Mouse (Mus musculus): ENCODE data around the gene Bpifa3.
A peak's percentile ranks its signal among the peaks of the same experiment; 100 is the strongest.
"Not testable (repeated sequence)": the region's sequence is repeated elsewhere in the genome, so short reads cannot be mapped to it uniquely, and the experiment has no call there.

Gene Bpifa3

GRCm38 (mm10) chr2:154130120-154130519 is at the start of gene Bpifa3:
Gene Bpifa3 (plus strand): TSS chr2:154130336.
- DNase-seq = no peak

- no peak for DNase-seq
Observed at GRCm38 (mm10) chr2:154097734-154098133, 32.4 kb upstream of the Bpifa3 start.

DNA sequence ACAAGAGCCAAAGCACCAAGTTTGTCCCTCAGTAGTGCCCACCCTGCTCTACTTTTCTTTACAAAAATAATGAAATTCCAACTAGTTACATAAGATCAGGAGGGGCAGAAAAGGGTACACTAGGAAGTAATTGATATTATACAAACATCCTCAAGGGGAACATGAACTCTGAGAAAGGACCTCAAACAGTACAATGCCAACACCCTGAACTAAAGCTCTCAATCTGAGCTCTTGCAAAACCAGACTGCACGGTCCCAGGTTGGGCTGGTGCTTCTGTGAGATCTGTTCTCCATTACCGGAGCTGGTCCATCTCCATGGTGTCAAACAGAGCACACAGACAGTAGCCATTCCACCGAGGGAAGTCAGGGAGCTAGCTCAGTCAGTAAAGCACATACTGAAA is 12.8 kb upstream of the Bpifa3 start:
- DNase-seq = no peak

DNA sequence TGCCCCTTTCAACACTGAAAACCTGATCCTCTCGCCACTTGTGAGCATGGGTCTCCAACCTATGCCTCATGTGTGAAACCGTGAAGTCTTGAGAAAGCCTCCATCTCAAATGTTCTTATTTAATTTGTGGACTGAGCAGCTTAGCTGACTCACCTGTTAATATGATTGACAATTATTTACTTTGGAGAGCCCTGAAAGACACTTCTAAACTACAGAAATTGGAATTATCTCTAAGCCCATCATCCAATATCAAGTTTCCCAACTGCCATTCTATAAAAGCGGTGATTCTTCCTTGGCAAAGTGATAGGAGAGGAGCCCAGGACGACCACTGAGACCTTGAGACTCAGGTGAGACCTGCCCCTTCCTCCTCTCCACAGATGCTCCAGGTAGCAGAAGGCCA is 12.4 kb downstream of the Bpifa3 start, which contains the start of gene Bpifa1:
Bpifa1 (plus strand) TSS at position 301 of the 400 bp plus-strand sequence.
- DNase-seq = no peak

DNA sequence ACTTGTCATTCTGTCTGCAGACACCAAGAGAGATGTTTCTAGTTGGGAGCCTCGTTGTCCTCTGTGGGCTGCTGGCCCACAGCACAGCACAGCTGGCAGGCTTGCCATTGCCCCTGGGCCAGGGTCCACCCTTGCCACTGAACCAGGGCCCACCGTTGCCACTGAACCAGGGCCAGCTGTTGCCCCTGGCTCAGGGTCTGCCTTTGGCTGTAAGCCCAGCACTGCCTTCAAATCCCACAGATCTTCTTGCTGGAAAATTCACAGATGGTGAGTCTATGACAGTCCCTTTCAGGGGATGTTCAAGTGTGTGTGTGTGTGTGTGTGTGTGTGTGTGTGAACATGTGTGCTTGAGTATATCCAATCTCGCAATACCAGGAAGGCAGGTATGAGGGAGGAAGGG is 13.6 kb downstream of the Bpifa3 start:
- DNase-seq = no peak

DNA sequence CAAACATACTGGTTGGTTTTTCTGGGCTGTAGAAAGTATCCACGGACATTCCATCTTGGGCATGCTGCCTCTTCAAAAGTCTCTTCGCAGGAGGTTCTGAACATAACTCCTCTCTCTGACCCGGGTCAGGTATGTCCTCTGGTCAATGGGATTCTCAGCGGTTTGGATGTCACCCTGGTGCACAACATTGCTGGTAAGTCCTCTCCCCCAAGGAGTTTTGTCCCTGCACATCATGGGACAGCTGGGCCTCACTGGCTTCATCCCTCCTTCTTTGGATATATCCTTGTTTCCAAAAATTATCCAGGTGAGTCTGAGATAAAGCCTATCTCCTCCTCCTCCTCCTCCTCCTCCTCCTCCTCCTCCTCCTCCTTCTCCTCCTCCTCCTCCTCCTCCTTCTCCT is 17.4 kb downstream of the Bpifa3 start:
- DNase-seq = no peak

- DNase-seq = peak; percentile 30 to 48
Observed at GRCm38 (mm10) chr2:154158433-154158832, 28.3 kb downstream of the Bpifa3 start.

GRCm38 (mm10) chr2:154162307-154162706 is 32.2 kb downstream of the Bpifa3 start, which contains the start of gene Bpifa5:
Gene Bpifa5 (plus strand): TSS chr2:154162607.
- no peak for DNase-seq

DNA sequence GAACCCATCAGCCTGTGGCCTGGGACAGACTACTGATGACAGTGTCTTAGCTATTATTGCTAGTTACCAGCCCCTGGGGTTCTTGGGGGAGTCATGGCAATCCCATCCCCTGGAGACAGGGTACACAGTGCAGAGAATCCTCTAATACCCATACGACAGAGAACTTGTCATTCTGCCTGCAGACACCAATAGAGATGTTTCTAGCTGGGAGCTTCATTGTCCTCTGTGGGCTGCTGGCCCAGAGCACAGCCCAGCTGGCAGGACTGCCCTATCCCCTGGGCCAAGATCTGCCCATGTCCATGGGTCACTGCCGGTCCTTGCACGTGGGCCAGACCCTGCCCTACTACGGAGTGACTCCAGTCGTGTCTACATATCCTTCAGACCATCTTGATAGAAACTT is 33.2 kb downstream of the Bpifa3 start:
- DNase-seq = no peak

- DNase-seq = peak; percentile 46 to 56
Observed at GRCm38 (mm10) chr2:154169172-154169571, 39.0 kb downstream of the Bpifa3 start.

GRCm38 (mm10) chr2:154171621-154172020 is 41.5 kb downstream of the Bpifa3 start:
- DNase-seq = no peak

- peak; percentile 19 to 48 for DNase-seq
Observed at GRCm38 (mm10) chr2:154173313-154173712, 43.2 kb downstream of the Bpifa3 start.

GRCm38 (mm10) chr2:154181900-154182299 is 51.8 kb downstream of the Bpifa3 start:
- DNase-seq = not testable (repeated sequence)

DNA sequence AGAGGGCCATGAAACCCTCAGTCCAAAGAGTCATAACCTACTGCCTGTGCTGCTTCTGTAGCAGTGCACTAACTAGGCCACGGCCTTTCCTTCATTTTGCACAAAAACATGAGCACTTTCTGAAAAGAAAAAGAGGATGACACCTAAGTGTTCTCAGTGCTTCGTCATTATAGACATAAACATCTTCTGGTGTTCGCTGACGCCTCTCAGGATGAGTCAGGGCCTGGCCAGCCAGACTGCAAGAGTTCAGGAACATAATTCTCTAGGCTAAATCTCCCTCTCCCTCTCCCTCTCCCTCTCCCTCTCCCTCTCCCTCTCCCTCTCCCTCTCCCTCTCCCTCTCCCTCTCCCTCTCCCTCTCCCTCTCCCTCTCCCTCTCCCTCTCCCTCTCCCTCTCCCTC is 52.9 kb downstream of the Bpifa3 start:
- DNase-seq = peak in 1 of 2 experiments; percentile 19

DNA sequence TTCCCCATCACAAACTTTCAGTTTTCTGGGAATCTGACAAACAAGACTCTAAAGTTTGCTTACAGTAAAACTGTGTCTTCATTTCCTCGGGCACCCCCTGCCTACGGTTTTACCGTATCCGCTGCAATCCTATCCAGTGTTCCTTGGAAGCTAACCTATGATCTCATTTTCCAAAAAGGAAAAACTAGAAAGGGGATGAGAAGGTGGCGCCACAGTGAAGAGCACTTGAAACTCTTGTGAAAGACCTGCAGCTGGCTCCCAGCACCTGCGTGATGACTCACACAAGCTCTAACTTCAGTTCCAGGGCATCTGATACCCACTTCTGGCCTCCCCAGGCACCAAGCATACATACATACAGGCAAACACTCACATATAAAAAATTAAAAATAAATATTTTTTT is 55.2 kb downstream of the Bpifa3 start:
- peak in 1 of 2 experiments; percentile 8 for DNase-seq

- peak in 1 of 2 experiments; percentile 20 for DNase-seq
Observed at GRCm38 (mm10) chr2:154185748-154186147, 55.6 kb downstream of the Bpifa3 start.

GRCm38 (mm10) chr2:154187468-154187867 is 57.3 kb downstream of the Bpifa3 start:
- DNase-seq = peak in 1 of 2 experiments; percentile 7

Measured in kidney, postnatal 25 days (tissue).